Mouse (Mus musculus) forebrain, embryonic 15.5 days (tissue): ENCODE measurements around the gene Slc6a21. TPM values are rescaled to one million over a fixed set of nuclear protein-coding genes. Genes with fewer than 3 reads are reported as not detected.
A peak's percentile ranks its signal among the peaks of the same experiment; 100 is the strongest.

ENCODE experiments used
- ATAC-seq: fragments of 200-750 bp; cut with Nextera tagmentation; replicated peaks from 2 replicates; pipeline ENCODE4 v1.8.0; 2017; ENCODE audit warnings: mild to moderate bottlenecking, moderate TSS enrichment, moderate library complexity
- H3K27ac ChIP-seq: fragments of 300-500 bp; sonication (generic); replicated peaks from 2 replicates; pipeline ENCODE4 v1.5.1; 2015; ENCODE audit warnings: mild to moderate bottlenecking, inconsistent platforms
- H3K27me3 ChIP-seq: fragments of 300-500 bp; sonication (generic); 2 replicates; pipeline ENCODE4 v1.6.1; 2015; ENCODE audit warnings: inconsistent platforms
- H3K36me3 ChIP-seq: fragments of 300-500 bp; sonication (generic); 2 replicates; pipeline ENCODE4 v1.6.1; 2015; ENCODE audit warnings: mild to moderate bottlenecking, inconsistent platforms
- H3K4me1 ChIP-seq: fragments of 300-500 bp; sonication (generic); 2 replicates; pipeline ENCODE4 v1.6.1; 2015; ENCODE audit warnings: inconsistent platforms
- H3K4me2 ChIP-seq: fragments of 300-500 bp; sonication (generic); replicated peaks from 2 replicates; pipeline ENCODE4 v1.6.1; 2015; ENCODE audit warnings: mild to moderate bottlenecking, inconsistent platforms
- H3K4me3 ChIP-seq: fragments of 300-500 bp; sonication (generic); 2 replicates; pipeline ENCODE4 v1.5.1; 2015; ENCODE audit warnings: mild to moderate bottlenecking, inconsistent platforms
- H3K9ac ChIP-seq: fragments of 300-500 bp; sonication (generic); replicated peaks from 2 replicates; pipeline ENCODE4 v1.6.1; 2015; ENCODE audit warnings: mild to moderate bottlenecking, inconsistent platforms
- H3K9me3 ChIP-seq: fragments of 300-500 bp; sonication (generic); 2 replicates; pipeline ENCODE4 v1.6.1; 2016; ENCODE audit warnings: inconsistent platforms
- WGBS: fragments of 180-500 bp; shearing (Covaris S2); methylation state at CpG from one replicate; pipeline ENCODE4 v1.1.7; 2015; ENCODE audit warnings: mixed read lengths; 5-methylcytosine and 5-hydroxymethylcytosine counted together
- polyA plus RNA-seq: library from polyadenylated mRNA; unstranded; fragments of >200 nt; fragmentation: Nextera tagmentation; extraction: Ambion mirVana; gene quantifications from 2 replicates; pipeline ENCODE4 v1.2.1, GENCODE M21; 2015

Slc6a21 gene
- polyA plus RNA-seq, 1 experiment from 2014 or later = not detected

GRCm38 (mm10) chr7:45304869-45305268 lies 27.6 kb downstream of the Slc6a21 start:
- WGBS = 13% methylated on average over 11 of the region's 13 CpGs
- no peak overlapping the region for H3K27ac ChIP-seq
- no peak for ATAC-seq
- no peak overlapping the region for H3K9ac ChIP-seq
- no peaks in the 10 kb centered on the region for H3K9me3 ChIP-seq
- peak overlapping the region; percentile 27 for H3K4me3 ChIP-seq
- peaks cover 32% of the 10 kb centered on the region for H3K4me1 ChIP-seq
- no peaks in the 10 kb centered on the region for H3K36me3 ChIP-seq
- peak overlapping the region; percentile 38 for H3K4me2 ChIP-seq
- no peaks in the 10 kb centered on the region for H3K27me3 ChIP-seq

GRCm38 (mm10) chr7:45305275-45305674 lies 28.0 kb downstream of the Slc6a21 start:
- WGBS = 3% methylated on average over 17 of the region's 17 CpGs

GRCm38 (mm10) chr7:45308551-45309240 lies 31.4 kb downstream of the Slc6a21 start:
- Histone ChIP-seq H3K9me3 (no peaks in the 10 kb centered on the region), H3K27me3 (no peaks in the 10 kb centered on the region), H3K4me3 (no peak overlapping the region), H3K4me2 (no peak overlapping the region), H3K4me1 (peaks cover 19% of the 10 kb centered on the region; the same call in 1 of the 2 replicates), H3K9ac (no peak overlapping the region), H3K36me3 (no peaks in the 10 kb centered on the region), H3K27ac (no peak overlapping the region)
- WGBS = 70% methylated on average over 15 of the region's 15 CpGs
- no peak for ATAC-seq

More at GRCm38 (mm10) chr7:45305275-45305674, 28.0 kb downstream of the Slc6a21 start:
- Histone ChIP-seq H3K9me3 (no peaks in the 10 kb centered on the region), H3K27me3 (no peaks in the 10 kb centered on the region), H3K4me1 (peaks cover 28% of the 10 kb centered on the region), H3K4me3 (peak overlapping the region; percentile 27), H3K4me2 (peak overlapping the region; percentile 38), H3K36me3 (no peaks in the 10 kb centered on the region), H3K9ac (no peak overlapping the region), H3K27ac (no peak overlapping the region)
- no peak for ATAC-seq

- no peaks in the 10 kb centered on the region for H3K27me3 ChIP-seq
- no peaks in the 10 kb centered on the region for H3K9me3 ChIP-seq
- no peak overlapping the region for H3K27ac ChIP-seq
- no peak overlapping the region for H3K9ac ChIP-seq
- no peaks in the 10 kb centered on the region for H3K36me3 ChIP-seq
- H3K4me1 ChIP-seq = peaks cover 18% of the 10 kb centered on the region; the same call in 1 of the 2 replicates
- ATAC-seq = 0 out of 2 replicates have a peak, but pooled peaks have one; percentile 19
- H3K4me2 ChIP-seq = no peak overlapping the region
- H3K4me3 ChIP-seq = no peak overlapping the region
- 5% methylated on average over 9 of the region's 9 CpGs for WGBS
These were observed 32.1 kb downstream of the Slc6a21 start for GRCm38 (mm10) chr7:45309455-45309854.

- H3K4me2 ChIP-seq = no peak overlapping the region
- H3K4me3 ChIP-seq = no peak overlapping the region
- 78% methylated on average over 8 of the region's 8 CpGs for WGBS
- 0 out of 2 replicates have a peak, but pooled peaks cover 7% of the 10 kb centered on the region for H3K4me1 ChIP-seq
- H3K27me3 ChIP-seq = no peaks in the 10 kb centered on the region
- H3K9me3 ChIP-seq = no peaks in the 10 kb centered on the region
- no peaks in the 10 kb centered on the region for H3K36me3 ChIP-seq
- ATAC-seq = no peak
- no peak overlapping the region for H3K9ac ChIP-seq
- H3K27ac ChIP-seq = no peak overlapping the region
These were observed 34.7 kb downstream of the Slc6a21 start for GRCm38 (mm10) chr7:45312023-45312422.

- WGBS = 21% methylated on average over 10 of the region's 10 CpGs
- Histone ChIP-seq H3K4me1 (0 out of 2 replicates have a peak, but pooled peaks cover 7% of the 10 kb centered on the region), H3K4me3 (no peak overlapping the region), H3K27ac (no peak overlapping the region), H3K36me3 (no peaks in the 10 kb centered on the region), H3K27me3 (no peaks in the 10 kb centered on the region), H3K9ac (no peak overlapping the region), H3K4me2 (no peak overlapping the region), H3K9me3 (no peaks in the 10 kb centered on the region)
- no peak for ATAC-seq
These were observed 35.6 kb downstream of the Slc6a21 start for GRCm38 (mm10) chr7:45312686-45313453.

- H3K4me1 ChIP-seq = 0 out of 2 replicates have a peak, but pooled peaks cover 7% of the 10 kb centered on the region
- no peak overlapping the region for H3K9ac ChIP-seq
- no peaks in the 10 kb centered on the region for H3K36me3 ChIP-seq
- WGBS = 39% methylated on average over 9 of the region's 9 CpGs
- H3K27me3 ChIP-seq = no peaks in the 10 kb centered on the region
- no peak overlapping the region for H3K27ac ChIP-seq
- H3K4me3 ChIP-seq = no peak overlapping the region
- ATAC-seq = no peak
- H3K9me3 ChIP-seq = no peaks in the 10 kb centered on the region
- no peak overlapping the region for H3K4me2 ChIP-seq
These were observed 36.2 kb downstream of the Slc6a21 start for GRCm38 (mm10) chr7:45313495-45313894.

GRCm38 (mm10) chr7:45315182-45315701 lies 37.9 kb downstream of the Slc6a21 start:
- no peak for ATAC-seq
- H3K27me3 ChIP-seq = no peaks in the 10 kb centered on the region
- H3K4me2 ChIP-seq = no peak overlapping the region
- H3K36me3 ChIP-seq = no peaks in the 10 kb centered on the region
- no peak overlapping the region for H3K9ac ChIP-seq
- WGBS = 83% methylated on average over 10 of the region's 10 CpGs
- H3K9me3 ChIP-seq = no peaks in the 10 kb centered on the region
- H3K4me3 ChIP-seq = no peak overlapping the region
- H3K27ac ChIP-seq = no peak overlapping the region
- 0 out of 2 replicates have a peak, but pooled peaks cover 7% of the 10 kb centered on the region for H3K4me1 ChIP-seq

- no peaks in the 10 kb centered on the region for H3K27me3 ChIP-seq
- H3K4me3 ChIP-seq = no peak overlapping the region
- H3K4me1 ChIP-seq = 0 out of 2 replicates have a peak, but pooled peaks cover 7% of the 10 kb centered on the region
- no peaks in the 10 kb centered on the region for H3K36me3 ChIP-seq
- no peak overlapping the region for H3K27ac ChIP-seq
- no peaks in the 10 kb centered on the region for H3K9me3 ChIP-seq
- no peak overlapping the region for H3K9ac ChIP-seq
- ATAC-seq = no peak
- no peak overlapping the region for H3K4me2 ChIP-seq
- 91% methylated on average over 14 of the region's 14 CpGs for WGBS
These were observed 39.2 kb downstream of the Slc6a21 start for GRCm38 (mm10) chr7:45316536-45316935.

- H3K9ac ChIP-seq = no peak overlapping the region
- H3K4me3 ChIP-seq = no peak overlapping the region
- H3K27me3 ChIP-seq = no peaks in the 10 kb centered on the region
- no peaks in the 10 kb centered on the region for H3K36me3 ChIP-seq
- WGBS = 83% methylated on average over 4 of the region's 4 CpGs
- no peak for ATAC-seq
- no peaks in the 10 kb centered on the region for H3K4me1 ChIP-seq
- no peak overlapping the region for H3K27ac ChIP-seq
- H3K9me3 ChIP-seq = no peaks in the 10 kb centered on the region
- H3K4me2 ChIP-seq = no peak overlapping the region
These were observed 44.9 kb downstream of the Slc6a21 start for GRCm38 (mm10) chr7:45322245-45322644.

GRCm38 (mm10) chr7:45323069-45323468 lies 45.8 kb downstream of the Slc6a21 start:
- Histone ChIP-seq H3K9ac (no peak overlapping the region), H3K4me3 (no peak overlapping the region), H3K27ac (no peak overlapping the region), H3K27me3 (no peaks in the 10 kb centered on the region), H3K36me3 (no peaks in the 10 kb centered on the region), H3K9me3 (no peaks in the 10 kb centered on the region), H3K4me1 (no peaks in the 10 kb centered on the region), H3K4me2 (no peak overlapping the region)
- 90% methylated on average over 5 of the region's 5 CpGs for WGBS
- no peak for ATAC-seq

- Histone ChIP-seq H3K9me3 (no peaks in the 10 kb centered on the region), H3K4me1 (no peaks in the 10 kb centered on the region), H3K36me3 (no peaks in the 10 kb centered on the region), H3K4me2 (no peak overlapping the region), H3K9ac (no peak overlapping the region), H3K4me3 (no peak overlapping the region), H3K27me3 (no peaks in the 10 kb centered on the region), H3K27ac (no peak overlapping the region)
- no peak for ATAC-seq
These were observed 48.5 kb downstream of the Slc6a21 start for GRCm38 (mm10) chr7:45325800-45326199.
